In the genomic region with DNA sequence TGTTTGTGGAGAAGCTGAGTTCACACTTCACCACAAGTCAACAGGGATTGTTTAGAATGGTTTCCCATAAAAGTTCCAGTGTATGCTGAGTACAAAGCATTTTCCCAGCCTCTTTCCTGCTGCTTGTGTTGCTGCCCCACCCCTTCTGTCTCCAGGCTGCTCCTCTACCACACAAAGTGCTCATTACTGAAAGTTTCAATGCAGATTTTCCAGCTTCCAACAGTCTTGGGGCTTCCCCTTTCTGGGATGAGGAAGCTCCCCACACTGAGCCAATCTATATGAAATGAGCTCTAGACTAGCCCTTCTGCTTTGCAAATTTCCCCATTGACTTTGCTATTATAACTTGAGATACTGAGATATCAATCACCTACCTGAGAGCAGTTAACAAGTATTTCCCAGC, we compare ENCODE assay signal across 1 mouse cellular context.
A peak's percentile ranks its signal among the peaks of the same experiment; 100 is the strongest.
TF ChIP-seq lines count a peak whose summit lies in the region.

No protein-coding gene starts in this region.

TF ChIP-seq in CH12.LX, 34 proteins besides CTCF, POLR2A, EP300 and RAD21:
- TF ChIP-seq TCF12 (IDR thresholded peaks at IDR 0.05; ENCODE audit: low read depth, low read length) (peak; percentile 34; the same call in 1 of the 2 replicates), MEF2A (IDR thresholded peaks at IDR 0.05; ENCODE audit: borderline replicate concordance, low read depth, low read length) (no peak), E2F4 (IDR thresholded peaks at IDR 0.05; ENCODE audit: insufficient replicate concordance, low read depth, low read length) (no peak), ELF1 (IDR thresholded peaks at IDR 0.05; ENCODE audit: low read depth, low read length) (peak; percentile 61; the same call in 1 of the 2 replicates), SIN3A (IDR thresholded peaks at IDR 0.05; ENCODE audit: low read length) (no peak), POLR2AphosphoS2 (IDR thresholded peaks at IDR 0.05; ENCODE audit: low read depth, low read length) (no peak), ZKSCAN1 (IDR thresholded peaks at IDR 0.05; ENCODE audit: borderline replicate concordance, low read depth, low read length) (no peak), GABPA (IDR thresholded peaks at IDR 0.05; ENCODE audit: insufficient replicate concordance, low read depth, low read length) (no peak), MAFK (IDR thresholded peaks at IDR 0.05; ENCODE audit: insufficient replicate concordance, low read length) (no peak), JUN (IDR thresholded peaks at IDR 0.05; ENCODE audit: insufficient read depth, low read depth, low read length) (no peak), NELFE (IDR thresholded peaks at IDR 0.05; ENCODE audit: low read depth, low read length) (no peak), HCFC1 (IDR thresholded peaks at IDR 0.05; ENCODE audit: low read depth, low read length) (no peak), MAX (IDR thresholded peaks at IDR 0.05; ENCODE audit: low read length) (no peak), TBP (conservative IDR thresholded peaks at IDR 0.05; ENCODE audit: low read depth, low read length) (no peak), RCOR1 (conservative IDR thresholded peaks at IDR 0.05; ENCODE audit: low read depth, low read length) (0 out of 2 replicates have a peak, but pooled peaks have one; percentile 26), JUND (conservative IDR thresholded peaks at IDR 0.05; ENCODE audit: low read depth, low read length) (0 out of 2 replicates have a peak, but pooled peaks have one; percentile 5), KAT2A (IDR thresholded peaks at IDR 0.05; ENCODE audit: insufficient replicate concordance, low read length) (no peak), ZNF384 (IDR thresholded peaks at IDR 0.05; ENCODE audit: low read depth, low read length) (no peak), MAZ (IDR thresholded peaks at IDR 0.05; ENCODE audit: low read depth, low read length) (peak; percentile 64; the same call in 1 of the 2 replicates), NRF1 (IDR thresholded peaks at IDR 0.05; ENCODE audit: low read depth, low read length) (no peak), ETS1 (conservative IDR thresholded peaks at IDR 0.05; ENCODE audit: low read depth, low read length) (no peak), MYC (IDR thresholded peaks at IDR 0.05; ENCODE audit: low read depth, low read length) (no peak), ZMIZ1 (IDR thresholded peaks at IDR 0.05; ENCODE audit: low read depth, low read length) (no peak), CHD2 (IDR thresholded peaks at IDR 0.05; ENCODE audit: low read length) (0 out of 2 replicates have a peak, but pooled peaks have one; percentile 45), PAX5 (IDR thresholded peaks at IDR 0.05; ENCODE audit: low read length) (no peak), CHD1 (IDR thresholded peaks at IDR 0.05; ENCODE audit: low read depth, low read length) (no peak; the same call in 1 of the 2 replicates), SMC3 (IDR thresholded peaks at IDR 0.05; ENCODE audit: low read depth, low read length) (no peak), USF1 (IDR thresholded peaks at IDR 0.05; ENCODE audit: low read depth, low read length) (no peak), BHLHE40 (IDR thresholded peaks at IDR 0.05; ENCODE audit: low read depth, low read length) (no peak), ZC3H11A (IDR thresholded peaks at IDR 0.05; ENCODE audit: low read depth, low read length) (no peak), MXI1 (IDR thresholded peaks at IDR 0.05; ENCODE audit: low read depth, low read length) (no peak), USF2 (conservative IDR thresholded peaks at IDR 0.05; ENCODE audit: low read depth, low read length) (no peak), UBTF (IDR thresholded peaks at IDR 0.05; ENCODE audit: low read depth, low read length) (no peak), IRF4 (IDR thresholded peaks at IDR 0.05; ENCODE audit: low read depth, low read length) (no peak; the same call in 1 of the 2 replicates)
